Mouse (Mus musculus) intestine, embryonic 16.5 days (tissue): ENCODE data around the gene Tbc1d12. TPM values are rescaled to one million over a fixed set of nuclear protein-coding genes. Genes with fewer than 3 reads are reported as not detected.
"Not testable (repeated sequence)": the region's sequence is repeated elsewhere in the genome, so short reads cannot be mapped to it uniquely, and the experiment has no call there.

ENCODE experiments used
- ATAC-seq: fragments of 200-750 bp; cut with Nextera tagmentation; 2 replicates; pipeline ENCODE4 v1.8.0; 2017; ENCODE audit warnings: moderate TSS enrichment, moderate library complexity
- H3K27ac ChIP-seq: fragments of 300-500 bp; sonication (generic); 2 replicates; pipeline ENCODE4 v1.5.1; 2014; ENCODE audit warnings: mild to moderate bottlenecking, low read length
- H3K27me3 ChIP-seq: fragments of 300-500 bp; sonication (generic); replicated peaks from 2 replicates; pipeline ENCODE4 v1.6.1; 2014; ENCODE audit warnings: low read length, control low read depth, mixed read lengths; ENCODE audit not compliant: control insufficient read depth, insufficient read depth
- H3K36me3 ChIP-seq: fragments of 300-500 bp; sonication (generic); 2 replicates; pipeline ENCODE4 v1.6.1; 2014; ENCODE audit warnings: low read length, control low read depth; ENCODE audit not compliant: control insufficient read depth, insufficient read depth
- H3K4me1 ChIP-seq: fragments of 300-500 bp; sonication (generic); 2 replicates; pipeline ENCODE4 v1.6.1; 2014; ENCODE audit warnings: low read length, control low read depth, mixed read lengths; ENCODE audit not compliant: control insufficient read depth, insufficient read depth
- H3K4me2 ChIP-seq: fragments of 300-500 bp; sonication (generic); 2 replicates; pipeline ENCODE4 v1.6.1; 2014; ENCODE audit warnings: low read depth, low read length, control low read depth
- H3K4me3 ChIP-seq: fragments of 300-500 bp; sonication (generic); 2 replicates; pipeline ENCODE4 v1.5.1; 2014; ENCODE audit warnings: mild to moderate bottlenecking, low read length
- H3K9ac ChIP-seq: fragments of 300-500 bp; sonication (generic); 2 replicates; pipeline ENCODE4 v1.6.1; 2014; ENCODE audit warnings: low read depth, low read length
- H3K9me3 ChIP-seq: fragments of 300-500 bp; sonication (generic); 2 replicates; pipeline ENCODE4 v1.6.1; 2016; ENCODE audit warnings: low read length, control low read depth; ENCODE audit not compliant: control insufficient read depth
- WGBS: fragments of 180-500 bp; shearing (Covaris S2); extraction: QIAGEN DNeasy Blood & Tissue Kit; methylation state at CpG from one replicate; pipeline ENCODE4 v1.1.7; 2014; 5-methylcytosine and 5-hydroxymethylcytosine counted together
- polyA plus RNA-seq: library from polyadenylated mRNA; unstranded; fragments of >200 nt; fragmentation: Nextera tagmentation; extraction: Ambion mirVana; gene quantifications from 2 replicates; pipeline ENCODE4 v1.2.1, GENCODE M21; 2015

The Tbc1d12 gene
- polyA plus RNA-seq, 1 experiment from 2014 or later: 1.0 TPM

DNA sequence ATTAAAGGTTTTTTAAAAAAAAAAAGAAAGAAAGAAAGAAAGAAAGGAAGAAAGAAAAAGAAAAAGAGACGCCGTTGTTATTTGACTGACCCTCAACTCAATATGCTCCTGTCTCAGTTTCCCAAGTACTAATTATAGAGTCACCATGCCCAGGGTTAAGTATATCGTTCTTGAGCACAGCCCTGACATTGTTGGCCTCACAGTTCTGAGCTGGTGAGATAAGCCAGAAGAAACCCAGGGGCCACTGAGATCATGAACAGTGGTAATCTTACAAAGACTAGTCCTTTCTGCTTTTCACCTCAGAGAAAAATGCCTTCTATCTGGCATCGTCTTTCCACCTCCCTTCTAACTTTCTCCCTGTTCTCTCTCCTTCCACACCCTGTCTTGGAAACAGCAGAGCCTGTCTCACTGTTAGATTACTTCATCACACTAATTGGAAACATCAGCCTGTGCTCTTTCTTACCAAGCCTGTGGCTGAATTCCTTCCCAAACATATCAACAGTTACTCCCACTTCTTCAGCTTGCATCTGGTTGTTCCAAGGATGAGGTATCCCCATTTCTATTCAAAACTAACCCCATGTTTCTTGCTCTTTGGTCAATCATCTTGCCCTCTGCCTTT, 16.1 kb upstream of the Tbc1d12 start:
- peaks cover 5% of the 10 kb centered on the region for H3K4me1 ChIP-seq
- no peak overlapping the region for H3K4me3 ChIP-seq
- no peak overlapping the region for H3K27ac ChIP-seq
- H3K36me3 ChIP-seq: no peaks in the 10 kb centered on the region
- H3K4me2 ChIP-seq: no peak overlapping the region
- no peak for ATAC-seq
- 82% methylated on average over 4 of the region's 4 CpGs for WGBS
- H3K27me3 ChIP-seq: no peaks in the 10 kb centered on the region
- H3K9me3 ChIP-seq: no peaks in the 10 kb centered on the region
- no peak overlapping the region for H3K9ac ChIP-seq

DNA sequence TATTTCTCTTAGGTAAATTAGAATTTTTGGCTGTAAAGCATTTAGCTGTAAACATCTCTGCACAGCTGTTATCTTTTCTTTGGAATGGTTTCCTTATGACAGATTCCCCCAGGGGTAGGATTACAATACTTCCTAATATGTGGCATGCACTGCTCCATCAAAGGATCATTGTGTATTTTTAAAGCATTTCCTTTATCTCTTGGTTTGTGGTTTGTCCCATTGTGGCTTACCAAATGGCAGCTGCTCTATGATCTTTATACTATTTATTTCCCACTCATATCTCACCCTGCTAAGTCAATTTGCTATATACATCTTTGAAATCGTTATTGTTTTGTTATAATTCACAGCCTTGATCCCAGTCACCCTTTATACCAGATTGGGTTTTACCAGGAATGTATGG, 3.2 kb upstream of the Tbc1d12 start:
- H3K4me2 ChIP-seq: no peak overlapping the region
- no peaks in the 10 kb centered on the region for H3K36me3 ChIP-seq
- H3K9ac ChIP-seq: no peak overlapping the region
- H3K27me3 ChIP-seq: no peaks in the 10 kb centered on the region
- H3K27ac ChIP-seq: no peak overlapping the region
- ATAC-seq: no peak
- WGBS: 55% methylated on average over 1 of the region's 1 CpGs
- 0 out of 2 replicates have a peak, but pooled peaks cover 3% of the 10 kb centered on the region for H3K4me1 ChIP-seq
- no peak overlapping the region for H3K4me3 ChIP-seq
- no peaks in the 10 kb centered on the region for H3K9me3 ChIP-seq

DNA sequence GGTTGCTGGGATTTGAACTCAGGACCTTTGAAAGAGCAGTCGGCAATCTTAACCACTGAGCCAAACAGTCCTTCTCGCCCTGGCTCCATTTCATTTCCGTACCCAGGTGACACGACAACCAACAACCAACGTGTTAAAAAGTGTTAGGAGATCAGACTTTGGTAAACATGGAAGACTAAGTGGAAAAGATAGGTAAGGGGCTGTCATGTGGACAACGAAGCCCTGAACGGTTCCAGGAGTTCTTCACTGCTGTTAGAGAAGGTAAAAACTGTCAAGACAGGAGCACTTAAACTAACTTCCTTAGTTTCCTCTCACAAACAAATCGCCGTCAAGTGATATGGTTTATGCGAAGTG, 318 bp upstream of the Tbc1d12 start:
- peak overlapping the region; percentile 86 for H3K9ac ChIP-seq
- no peak for ATAC-seq

DNA sequence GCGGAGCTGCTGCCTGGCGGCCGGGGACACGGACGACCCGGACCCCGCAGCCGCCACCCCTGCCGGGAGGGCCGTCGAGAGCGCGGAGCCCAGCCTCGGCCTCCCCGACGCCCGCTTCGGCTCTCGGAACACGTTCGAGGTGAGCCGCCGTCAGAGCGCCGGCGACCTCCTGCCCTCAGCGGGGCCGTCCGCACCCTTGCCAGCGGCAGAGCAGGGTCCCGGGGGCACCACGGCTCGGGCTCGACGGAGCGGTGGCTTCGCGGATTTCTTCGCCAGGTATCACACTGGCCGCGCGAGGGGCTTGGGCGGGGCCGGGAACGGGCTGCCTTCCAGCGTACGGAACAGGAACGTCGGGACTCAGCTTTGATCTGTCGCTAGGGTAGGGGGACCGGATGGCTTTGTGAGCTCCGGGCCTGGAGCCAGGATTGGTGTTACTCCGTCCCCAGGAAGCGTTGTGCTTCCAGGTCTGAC, 827 bp downstream of the Tbc1d12 start:
- Histone ChIP-seq H3K27me3 (no peaks in the 10 kb centered on the region), H3K9me3 (no peaks in the 10 kb centered on the region), H3K36me3 (no peaks in the 10 kb centered on the region), H3K9ac (peak overlapping the region; percentile 86), H3K4me3 (peak overlapping the region; percentile 87), H3K4me1 (0 out of 2 replicates have a peak, but pooled peaks cover 3% of the 10 kb centered on the region), H3K27ac (peak overlapping the region; percentile 86), H3K4me2 (peak overlapping the region; percentile 76)
- 2% methylated on average over 50 of the region's 54 CpGs for WGBS
- peak; percentile 45 for ATAC-seq

More for the DNA sequence above, 318 bp upstream of the Tbc1d12 start:
- WGBS: 22% methylated on average over 10 of the region's 10 CpGs
- Histone ChIP-seq H3K9me3 (no peaks in the 10 kb centered on the region), H3K4me3 (peak overlapping the region; percentile 87), H3K36me3 (no peaks in the 10 kb centered on the region), H3K4me1 (0 out of 2 replicates have a peak, but pooled peaks cover 3% of the 10 kb centered on the region), H3K4me2 (peak overlapping the region; percentile 76), H3K27me3 (no peaks in the 10 kb centered on the region), H3K27ac (peak overlapping the region; percentile 63; the same call in 1 of the 2 replicates)

DNA sequence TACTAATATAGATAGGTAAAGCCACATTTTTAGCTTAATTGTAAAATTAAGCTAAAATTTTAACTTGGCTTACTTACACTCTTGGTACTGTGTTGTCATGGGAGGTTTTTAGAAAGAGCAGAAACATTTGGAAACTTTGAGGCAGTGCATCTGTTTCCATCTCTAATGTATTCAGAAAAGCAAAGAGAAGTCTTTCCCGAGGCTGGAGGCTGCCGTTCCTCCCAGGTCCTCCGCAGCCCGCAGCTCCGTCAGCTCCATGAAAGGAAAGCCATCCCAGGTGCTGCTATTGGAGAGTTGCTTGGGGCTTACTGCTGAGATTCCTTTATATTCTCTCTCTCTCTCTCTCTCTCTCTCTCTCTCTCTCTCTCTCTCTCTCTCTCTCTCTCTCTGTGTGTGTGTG, 8.4 kb downstream of the Tbc1d12 start:
- Histone ChIP-seq H3K36me3 (no peaks in the 10 kb centered on the region), H3K4me1 (no peaks in the 10 kb centered on the region), H3K27me3 (no peaks in the 10 kb centered on the region), H3K9me3 (no peaks in the 10 kb centered on the region), H3K4me2 (no peak overlapping the region), H3K9ac (no peak overlapping the region), H3K4me3 (no peak overlapping the region), H3K27ac (no peak overlapping the region)
- no peak for ATAC-seq
- WGBS: 81% methylated on average over 5 of the region's 5 CpGs

DNA sequence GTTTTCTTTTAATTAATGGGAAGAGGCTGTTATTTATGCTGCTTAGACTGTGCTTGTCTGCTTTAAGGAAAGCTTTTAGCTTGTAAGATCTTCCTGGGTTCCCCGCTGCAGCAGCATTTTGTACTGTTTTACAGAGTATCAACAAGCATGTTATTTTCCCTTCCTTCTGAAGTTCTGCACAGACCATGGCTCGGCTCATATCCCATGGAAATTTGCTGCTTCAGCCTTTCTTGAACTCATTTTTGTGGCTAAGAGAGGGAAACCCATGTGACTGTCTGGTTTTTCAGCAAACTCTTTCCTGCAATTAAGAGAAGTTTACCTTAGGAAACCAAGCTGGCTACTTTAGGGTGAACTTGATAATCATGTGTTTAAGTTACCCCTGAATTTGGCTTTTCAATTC, 10.0 kb downstream of the Tbc1d12 start:
- no peaks in the 10 kb centered on the region for H3K36me3 ChIP-seq
- WGBS: 64% methylated on average over 2 of the region's 2 CpGs
- H3K9me3 ChIP-seq: no peaks in the 10 kb centered on the region
- no peak overlapping the region for H3K4me3 ChIP-seq
- ATAC-seq: no peak
- H3K27ac ChIP-seq: no peak overlapping the region
- H3K4me1 ChIP-seq: no peaks in the 10 kb centered on the region
- no peak overlapping the region for H3K9ac ChIP-seq
- H3K4me2 ChIP-seq: no peak overlapping the region
- H3K27me3 ChIP-seq: no peaks in the 10 kb centered on the region

DNA sequence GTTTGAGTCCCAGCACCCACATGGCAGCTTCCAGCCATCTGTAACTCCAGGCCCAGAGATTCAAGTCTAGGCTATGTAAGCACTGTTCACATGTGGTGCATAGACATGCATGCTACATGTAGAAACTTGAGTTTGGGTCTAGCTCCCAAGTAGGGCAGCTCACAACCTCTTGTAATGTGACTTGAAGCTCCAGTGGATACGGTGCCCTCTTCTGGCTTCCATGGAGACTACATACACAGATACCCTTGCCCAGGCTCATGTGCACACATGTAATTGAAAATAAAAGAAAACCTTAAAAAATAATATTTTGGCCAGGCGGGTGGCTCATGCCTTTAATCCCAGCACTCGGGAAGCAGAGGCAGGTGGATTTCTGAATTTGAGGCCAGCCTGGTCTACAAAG, 21.8 kb downstream of the Tbc1d12 start:
- Histone ChIP-seq H3K4me3 (no peak overlapping the region), H3K27me3 (no peaks in the 10 kb centered on the region), H3K27ac (no peak overlapping the region), H3K36me3 (no peaks in the 10 kb centered on the region), H3K4me2 (no peak overlapping the region), H3K9me3 (no peaks in the 10 kb centered on the region; the same call in 1 of the 2 replicates), H3K4me1 (no peaks in the 10 kb centered on the region), H3K9ac (no peak overlapping the region)
- WGBS: 93% methylated on average over 3 of the region's 3 CpGs
- no peak for ATAC-seq

DNA sequence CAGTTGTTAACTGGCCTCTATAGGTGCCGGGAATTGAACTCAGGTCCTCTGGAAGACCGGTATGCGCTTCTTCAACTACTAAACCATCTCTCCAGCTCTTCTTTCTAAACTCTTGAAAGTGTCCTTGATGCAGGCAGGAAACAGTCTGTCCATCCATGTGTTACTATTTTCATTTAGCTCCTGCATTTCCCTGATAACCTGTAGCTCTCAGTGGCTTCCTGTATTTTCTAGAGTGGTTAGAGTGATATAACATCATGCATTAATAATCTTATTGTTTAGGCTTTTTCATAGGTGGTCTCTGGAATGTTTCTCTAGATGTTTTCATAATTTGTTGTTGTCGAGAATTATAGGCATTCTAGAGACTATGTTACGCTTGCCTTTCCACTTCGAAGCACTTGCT, 26.1 kb downstream of the Tbc1d12 start:
- ATAC-seq: no peak
- no peaks in the 10 kb centered on the region for H3K36me3 ChIP-seq
- H3K9me3 ChIP-seq: no peaks in the 10 kb centered on the region; the same call in 1 of the 2 replicates
- no peak overlapping the region for H3K4me2 ChIP-seq
- H3K27ac ChIP-seq: no peak overlapping the region
- 90% methylated on average over 6 of the region's 6 CpGs for WGBS
- no peak overlapping the region for H3K4me3 ChIP-seq
- no peak overlapping the region for H3K9ac ChIP-seq
- no peaks in the 10 kb centered on the region for H3K27me3 ChIP-seq
- no peaks in the 10 kb centered on the region for H3K4me1 ChIP-seq

DNA sequence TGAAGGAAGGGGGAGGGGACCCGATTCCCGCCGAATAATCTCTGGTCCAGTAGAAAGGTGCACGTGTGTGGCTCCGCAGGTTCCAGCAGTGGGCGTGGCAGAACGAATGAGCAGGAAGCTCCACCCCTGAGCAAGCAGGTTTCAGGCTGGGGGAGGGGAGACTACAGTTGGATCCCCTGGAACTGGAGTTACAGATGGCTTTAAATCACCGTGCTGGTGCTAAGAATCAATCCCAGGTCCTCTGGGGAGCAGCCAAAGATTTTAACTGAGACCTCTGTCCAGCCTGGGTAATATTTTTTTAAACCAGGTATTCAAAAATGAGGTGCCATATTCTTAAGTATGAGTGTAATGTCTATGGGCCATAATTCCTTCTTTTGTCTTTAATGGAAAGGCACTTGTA, 38.4 kb downstream of the Tbc1d12 start:
- not testable (repeated sequence) for H3K4me3 ChIP-seq, H3K36me3 ChIP-seq, H3K4me1 ChIP-seq, H3K9me3 ChIP-seq, H3K27me3 ChIP-seq, H3K9ac ChIP-seq, H3K4me2 ChIP-seq, H3K27ac ChIP-seq, ATAC-seq
- WGBS: 70% methylated on average over 1 of the region's 8 CpGs

DNA sequence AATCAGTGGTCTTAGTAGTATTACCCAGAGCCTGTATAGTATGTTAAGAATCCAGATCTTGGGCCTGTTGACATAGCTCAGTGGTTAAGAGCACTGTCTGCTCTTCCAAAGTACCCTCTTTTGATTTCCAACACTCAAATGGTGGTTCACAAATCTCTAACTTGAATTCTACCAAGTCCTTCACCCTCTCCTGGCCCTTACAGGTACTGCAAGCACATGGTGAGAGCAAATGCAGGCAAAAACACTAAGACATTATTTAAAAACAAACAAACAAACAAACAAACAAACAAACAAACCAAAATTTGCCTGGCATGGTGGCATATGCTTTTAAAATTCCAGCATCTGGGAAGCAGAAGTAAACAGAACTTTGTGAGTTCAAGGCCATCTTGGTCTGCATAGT, 43.9 kb downstream of the Tbc1d12 start:
- no peaks in the 10 kb centered on the region for H3K9me3 ChIP-seq
- no peaks in the 10 kb centered on the region for H3K36me3 ChIP-seq
- H3K27ac ChIP-seq: no peak overlapping the region
- H3K9ac ChIP-seq: no peak overlapping the region
- no peak overlapping the region for H3K4me3 ChIP-seq
- H3K27me3 ChIP-seq: no peaks in the 10 kb centered on the region
- ATAC-seq: no peak
- no peaks in the 10 kb centered on the region for H3K4me1 ChIP-seq
- H3K4me2 ChIP-seq: no peak overlapping the region
